Mouse (Mus musculus): Measurements from ENCODE around the gene Lgals12. TPM values are rescaled to one million over a fixed set of nuclear protein-coding genes. Genes with fewer than 3 reads are reported as not detected.

Gene Lgals12
- polyA plus RNA-seq (2011; ENCODE audit: insufficient read depth, insufficient read length, low replicate concordance, missing spikeins), result not detected in 2 replicates

GRCm38 (mm10) chr19:7606801-7607689 lies at the start of gene Lgals12:
TSS of gene Lgals12 (minus strand) at chr19:7607193.
- no peak within 1 kb of the TSS for H3K4me3 ChIP-seq (replicated peaks; ENCODE audit: control insufficient read depth, low read depth, low read length)
- no peak for TF ChIP-seq CTCF (IDR thresholded peaks at IDR 0.05; ENCODE audit: control insufficient read depth, insufficient read depth, low read length)
- TF ChIP-seq POLR2A (IDR thresholded peaks at IDR 0.05; ENCODE audit: borderline replicate concordance, control insufficient read depth, low read depth, low read length), result no peak

GRCm38 (mm10) chr19:7648913-7649666 lies 42.1 kb upstream of the Lgals12 start:
- Histone ChIP-seq H3K27ac (ENCODE audit: control insufficient read depth, insufficient read depth, low read depth, low read length, poor library complexity) (no peak overlapping the region), H3K4me1 (ENCODE audit: control insufficient read depth, insufficient read depth, low read length) (no peaks in the 10 kb centered on the region), H3K4me3 (replicated peaks; ENCODE audit: control insufficient read depth, low read depth, low read length) (no peak overlapping the region)
- 75% methylated on average over 8 of the region's 8 CpGs for WGBS
- TF ChIP-seq CTCF (IDR thresholded peaks at IDR 0.05; ENCODE audit: control insufficient read depth, insufficient read depth, low read length) (no peak), POLR2A (IDR thresholded peaks at IDR 0.05; ENCODE audit: borderline replicate concordance, control insufficient read depth, low read depth, low read length) (no peak)

More at GRCm38 (mm10) chr19:7606801-7607689, at the start of gene Lgals12:
- 27% methylated on average over 15 of the region's 15 CpGs for WGBS
- Histone ChIP-seq H3K4me1 (ENCODE audit: control insufficient read depth, insufficient read depth, low read length) (no peaks in the 10 kb centered on the region), H3K27ac (ENCODE audit: control insufficient read depth, insufficient read depth, low read depth, low read length, poor library complexity) (no peak within 1 kb of the TSS)

GRCm38 (mm10) chr19:7633786-7634185 lies 26.8 kb upstream of the Lgals12 start:
- Histone ChIP-seq H3K27ac (ENCODE audit: control insufficient read depth, insufficient read depth, low read depth, low read length, poor library complexity) (no peak overlapping the region), H3K4me1 (ENCODE audit: control insufficient read depth, insufficient read depth, low read length) (no peaks in the 10 kb centered on the region), H3K4me3 (replicated peaks; ENCODE audit: control insufficient read depth, low read depth, low read length) (no peak overlapping the region)
- no peak for TF ChIP-seq CTCF (IDR thresholded peaks at IDR 0.05; ENCODE audit: control insufficient read depth, insufficient read depth, low read length)
- TF ChIP-seq POLR2A (IDR thresholded peaks at IDR 0.05; ENCODE audit: borderline replicate concordance, control insufficient read depth, low read depth, low read length), result no peak
- 48% methylated on average over 1 of the region's 1 CpGs for WGBS

- Histone ChIP-seq H3K4me3 (replicated peaks; ENCODE audit: control insufficient read depth, low read depth, low read length) (no peak overlapping the region), H3K4me1 (ENCODE audit: control insufficient read depth, insufficient read depth, low read length) (no peaks in the 10 kb centered on the region), H3K27ac (ENCODE audit: control insufficient read depth, insufficient read depth, low read depth, low read length, poor library complexity) (no peak overlapping the region)
- TF ChIP-seq CTCF (IDR thresholded peaks at IDR 0.05; ENCODE audit: control insufficient read depth, insufficient read depth, low read length) (no peak), POLR2A (IDR thresholded peaks at IDR 0.05; ENCODE audit: borderline replicate concordance, control insufficient read depth, low read depth, low read length) (no peak)
These were observed 26.0 kb upstream of the Lgals12 start for GRCm38 (mm10) chr19:7633021-7633420.

GRCm38 (mm10) chr19:7617696-7618095 lies 10.7 kb upstream of the Lgals12 start:
- no peaks in the 10 kb centered on the region for H3K4me1 ChIP-seq (ENCODE audit: control insufficient read depth, insufficient read depth, low read length)
- no peak overlapping the region for H3K27ac ChIP-seq (ENCODE audit: control insufficient read depth, insufficient read depth, low read depth, low read length, poor library complexity)
- H3K4me3 ChIP-seq (replicated peaks; ENCODE audit: control insufficient read depth, low read depth, low read length), result no peak overlapping the region
- WGBS, result 37% methylated on average over 7 of the region's 7 CpGs
- no peak for TF ChIP-seq POLR2A (IDR thresholded peaks at IDR 0.05; ENCODE audit: borderline replicate concordance, control insufficient read depth, low read depth, low read length)
- peak; percentile 53 for TF ChIP-seq CTCF (IDR thresholded peaks at IDR 0.05; ENCODE audit: control insufficient read depth, insufficient read depth, low read length)

GRCm38 (mm10) chr19:7617085-7617484 lies 10.1 kb upstream of the Lgals12 start:
- 66% methylated on average over 3 of the region's 3 CpGs for WGBS
- H3K4me3 ChIP-seq (replicated peaks; ENCODE audit: control insufficient read depth, low read depth, low read length), result no peak overlapping the region
- TF ChIP-seq POLR2A (IDR thresholded peaks at IDR 0.05; ENCODE audit: borderline replicate concordance, control insufficient read depth, low read depth, low read length) (no peak), CTCF (IDR thresholded peaks at IDR 0.05; ENCODE audit: control insufficient read depth, insufficient read depth, low read length) (no peak)

GRCm38 (mm10) chr19:7616231-7616930 lies 9.4 kb upstream of the Lgals12 start:
- no peak for TF ChIP-seq POLR2A (IDR thresholded peaks at IDR 0.05; ENCODE audit: borderline replicate concordance, control insufficient read depth, low read depth, low read length)
- TF ChIP-seq CTCF (IDR thresholded peaks at IDR 0.05; ENCODE audit: control insufficient read depth, insufficient read depth, low read length), result no peak
- Histone ChIP-seq H3K4me1 (ENCODE audit: control insufficient read depth, insufficient read depth, low read length) (no peaks in the 10 kb centered on the region), H3K27ac (ENCODE audit: control insufficient read depth, insufficient read depth, low read depth, low read length, poor library complexity) (no peak overlapping the region), H3K4me3 (replicated peaks; ENCODE audit: control insufficient read depth, low read depth, low read length) (no peak overlapping the region)
- 72% methylated on average over 5 of the region's 5 CpGs for WGBS

More at GRCm38 (mm10) chr19:7617085-7617484, 10.1 kb upstream of the Lgals12 start:
- Histone ChIP-seq H3K27ac (ENCODE audit: control insufficient read depth, insufficient read depth, low read depth, low read length, poor library complexity) (no peak overlapping the region), H3K4me1 (ENCODE audit: control insufficient read depth, insufficient read depth, low read length) (no peaks in the 10 kb centered on the region)
